Mouse (Mus musculus) C2C12 (cell line): ENCODE data around the gene Rbpjl. TPM values are rescaled to one million over a fixed set of nuclear protein-coding genes. Genes with fewer than 3 reads are reported as not detected.

Experiments
- H3K27me3 ChIP-seq: one replicate; pipeline ENCODE4 v1.6.1; 2011; ENCODE audit not compliant: control insufficient read depth, insufficient read depth, insufficient read length
- H3K36me3 ChIP-seq: one replicate; pipeline ENCODE4 v1.6.1; 2011; ENCODE audit not compliant: control insufficient read depth, insufficient read depth
- H3K4me3 ChIP-seq: one replicate; pipeline ENCODE4 v1.5.1; 2011; ENCODE audit warnings: mild to moderate bottlenecking, control low read depth; ENCODE audit not compliant: poor library complexity, insufficient read depth, severe bottlenecking
- H3K79me2 ChIP-seq: one replicate; pipeline ENCODE4 v1.6.1; 2011; ENCODE audit not compliant: control insufficient read depth, insufficient read depth
- H3K79me3 ChIP-seq: one replicate; pipeline ENCODE4 v1.6.1; 2011; ENCODE audit warnings: low read depth, control low read depth
- H3ac ChIP-seq: one replicate; pipeline ENCODE3; 2011; ENCODE audit warnings: low read depth; ENCODE audit not compliant: control insufficient read depth, insufficient read length
- CEBPB ChIP-seq: IDR thresholded peaks from one replicate; pipeline ENCODE4 v1.6.1; 2011; ENCODE audit warnings: low read depth, mild to moderate bottlenecking, control low read depth, moderate library complexity
- CTCF ChIP-seq: IDR thresholded peaks from one replicate; pipeline ENCODE4 v1.5.1; 2011; ENCODE audit not compliant: control insufficient read depth, insufficient read depth, insufficient read length
- FOSL1 ChIP-seq: IDR thresholded peaks from one replicate; pipeline ENCODE4 v1.8.0; 2011; ENCODE audit warnings: mild to moderate bottlenecking, low read length; ENCODE audit not compliant: poor library complexity, insufficient read depth, severe bottlenecking
- MAX ChIP-seq: IDR thresholded peaks from one replicate; pipeline ENCODE4 v1.6.1; 2011; ENCODE audit warnings: mild to moderate bottlenecking, control low read depth
- MYOD1 ChIP-seq: IDR thresholded peaks from one replicate; pipeline ENCODE4 v1.6.1; 2011; ENCODE audit warnings: low read depth; ENCODE audit not compliant: control insufficient read depth, insufficient read length
- MYOG ChIP-seq: IDR thresholded peaks from one replicate; pipeline ENCODE4 v1.6.1; 2011; ENCODE audit not compliant: control insufficient read depth, insufficient read length; ENCODE audit errors: extremely low read depth
- USF1 ChIP-seq: IDR thresholded peaks from one replicate; pipeline ENCODE4 v1.6.1; 2011; ENCODE audit warnings: low read depth, mild to moderate bottlenecking, control low read depth, moderate library complexity
- long read RNA-seq, 2 experiments: library from polyadenylated mRNA; unstranded; transcript quantifications; one replicate each; pipeline ENCODE4 v2.0.0; 2019 to 2020
- polyA plus RNA-seq: library from polyadenylated mRNA; unstranded; fragments of >200 nt; fragmentation: generic; extraction: Trizol; gene quantifications from one replicate; pipeline ENCODE4 v1.2.1, GENCODE M21; 2012; ENCODE audit warnings: missing spikeins

Gene Rbpjl
- polyA plus RNA-seq = 0.01 TPM
- long read RNA-seq, experiment 1 = 0 reads
- long read RNA-seq, experiment 2 = 0 reads

- TF ChIP-seq FOSL1 = no peak
- TF ChIP-seq CTCF = peak; percentile 29
- no peak for TF ChIP-seq MAX
- H3K79me2 ChIP-seq = no peaks in the 10 kb centered on the region
- H3K27me3 ChIP-seq = peaks cover 61% of the 10 kb centered on the region
- no peak within 1 kb of the TSS for H3ac ChIP-seq
- H3K79me3 ChIP-seq = no peaks in the 10 kb centered on the region
- no peaks in the 10 kb centered on the region for H3K36me3 ChIP-seq
- H3K4me3 ChIP-seq = no peak within 1 kb of the TSS
These were observed at the start of gene Rbpjl for GRCm38 (mm10) chr2:164402906-164403305. Gene Rbpjl (plus strand): TSS chr2:164403141.

- no peak overlapping the region for H3ac ChIP-seq
- no peaks in the 10 kb centered on the region for H3K79me2 ChIP-seq
- no peaks in the 10 kb centered on the region for H3K36me3 ChIP-seq
- no peaks in the 10 kb centered on the region for H3K79me3 ChIP-seq
- H3K27me3 ChIP-seq = no peaks in the 10 kb centered on the region
- no peak overlapping the region for H3K4me3 ChIP-seq
- TF ChIP-seq MYOD1 = no peak
These were observed 49.6 kb upstream of the Rbpjl start for GRCm38 (mm10) chr2:164353356-164353755.

DNA sequence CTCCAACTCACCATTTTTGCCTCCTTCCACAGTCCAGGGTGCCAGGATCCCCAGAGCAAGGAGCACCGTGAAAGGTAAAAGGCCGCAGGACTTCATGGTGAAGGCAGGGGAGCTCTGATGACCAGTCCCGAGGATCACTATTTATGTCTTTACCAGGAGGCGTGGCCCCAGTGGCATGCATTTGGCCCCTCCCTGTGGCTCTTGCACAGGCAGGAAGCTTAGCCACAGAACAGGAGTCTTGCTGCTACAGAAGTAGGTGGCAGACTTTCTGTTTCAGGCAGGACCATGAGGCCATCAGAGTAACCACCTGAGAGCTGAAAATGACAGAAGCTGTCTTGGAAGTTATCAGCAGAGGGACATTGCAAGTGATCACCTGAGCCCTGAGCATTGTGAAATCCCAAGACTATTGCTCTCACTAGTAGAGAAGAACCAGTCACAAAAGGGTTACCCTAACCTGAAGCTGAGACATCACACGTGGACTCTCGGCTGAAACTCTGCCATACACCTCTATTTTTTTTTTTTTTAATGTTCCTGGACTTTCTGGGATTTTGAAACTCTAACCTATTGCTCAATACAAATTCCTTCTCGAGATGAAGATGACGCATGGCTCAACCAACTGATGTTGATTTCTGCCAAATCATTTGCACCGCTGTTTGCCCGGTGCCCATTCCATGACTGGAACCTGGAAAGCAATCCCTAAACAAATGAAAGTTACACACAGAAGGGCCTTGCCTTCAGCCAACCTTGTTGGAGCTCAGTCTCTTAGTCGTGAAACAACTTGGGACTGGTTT, 46.6 kb upstream of the Rbpjl start:
- Histone ChIP-seq H3K4me3 (no peak overlapping the region), H3K79me2 (no peaks in the 10 kb centered on the region), H3K79me3 (no peaks in the 10 kb centered on the region), H3K36me3 (no peaks in the 10 kb centered on the region), H3ac (no peak overlapping the region), H3K27me3 (no peaks in the 10 kb centered on the region)
- no peak for TF ChIP-seq MAX
- no peak for TF ChIP-seq USF1
- peak; percentile 92 for TF ChIP-seq CEBPB
- TF ChIP-seq FOSL1 = no peak
- TF ChIP-seq MYOG = no peak
- no peak for TF ChIP-seq MYOD1

- H3K79me2 ChIP-seq = no peaks in the 10 kb centered on the region
- TF ChIP-seq CEBPB (no peak), MAX (no peak), USF1 (no peak), FOSL1 (no peak), MYOG (no peak), CTCF (no peak), MYOD1 (no peak)
- H3K27me3 ChIP-seq = no peaks in the 10 kb centered on the region
- H3K36me3 ChIP-seq = no peaks in the 10 kb centered on the region
- H3K79me3 ChIP-seq = no peaks in the 10 kb centered on the region
- H3K4me3 ChIP-seq = no peak overlapping the region
- H3ac ChIP-seq = no peak overlapping the region
These were observed 44.6 kb upstream of the Rbpjl start for GRCm38 (mm10) chr2:164358373-164358772.

DNA sequence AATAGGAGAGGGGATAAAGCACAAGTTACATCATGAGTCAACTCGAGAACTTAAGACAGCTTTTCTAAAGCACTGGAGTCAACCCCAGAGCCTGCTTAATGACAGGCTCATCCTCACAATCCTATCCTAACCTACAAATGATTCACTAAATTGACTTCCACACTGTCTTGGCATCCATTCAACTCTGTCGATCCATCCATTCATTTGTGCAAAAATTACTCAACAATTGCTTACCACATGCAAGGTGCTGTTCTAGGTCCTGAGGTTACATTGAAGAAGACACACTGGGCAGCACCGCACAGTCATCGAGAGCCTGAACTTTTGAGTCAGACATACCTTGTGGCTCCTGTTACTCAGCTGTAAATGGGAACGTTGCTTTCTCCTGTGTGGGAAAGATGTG, 43.9 kb upstream of the Rbpjl start:
- no peaks in the 10 kb centered on the region for H3K79me3 ChIP-seq
- no peaks in the 10 kb centered on the region for H3K79me2 ChIP-seq
- H3K27me3 ChIP-seq = no peaks in the 10 kb centered on the region
- H3K4me3 ChIP-seq = no peak overlapping the region
- H3K36me3 ChIP-seq = no peaks in the 10 kb centered on the region
- TF ChIP-seq CEBPB (no peak), CTCF (no peak), MYOD1 (no peak), MYOG (no peak), FOSL1 (no peak), USF1 (no peak), MAX (no peak)
- no peak overlapping the region for H3ac ChIP-seq

DNA sequence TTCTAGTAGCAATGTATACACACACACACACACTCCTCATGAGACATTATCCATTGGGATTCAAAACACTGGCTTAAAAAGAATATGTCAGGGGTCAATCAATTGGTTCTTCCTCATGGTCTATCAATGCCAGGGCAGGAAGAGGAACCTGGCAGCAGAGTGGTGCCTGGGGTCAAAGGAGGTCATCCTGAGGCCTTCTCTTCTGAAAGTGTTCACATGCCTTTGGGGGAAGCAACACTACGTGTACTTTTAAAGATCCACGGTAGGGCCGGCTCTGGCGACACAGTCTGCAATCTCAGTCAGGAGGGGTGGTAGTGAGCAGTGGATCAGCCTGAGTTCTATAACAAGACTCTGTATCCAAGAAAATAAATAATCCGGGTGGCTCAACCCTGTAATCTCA, 43.3 kb upstream of the Rbpjl start:
- no peaks in the 10 kb centered on the region for H3K36me3 ChIP-seq
- H3K27me3 ChIP-seq = no peaks in the 10 kb centered on the region
- no peak overlapping the region for H3K4me3 ChIP-seq
- no peaks in the 10 kb centered on the region for H3K79me3 ChIP-seq
- H3ac ChIP-seq = no peak overlapping the region
- H3K79me2 ChIP-seq = no peaks in the 10 kb centered on the region
- TF ChIP-seq MYOD1 = no peak
- no peak for TF ChIP-seq MYOG
- no peak for TF ChIP-seq CTCF
- no peak for TF ChIP-seq FOSL1
- no peak for TF ChIP-seq USF1
- no peak for TF ChIP-seq CEBPB
- no peak for TF ChIP-seq MAX
